Mouse (Mus musculus): ENCODE results near the gene Msantd2.

Gene Msantd2

GRCm38 (mm10) chr9:37569231-37569835 lies 80.2 kb downstream of the Msantd2 start:
- no peak for DNase-seq (ENCODE audit: low spot score)

GRCm38 (mm10) chr9:37572204-37572876 lies 83.2 kb downstream of the Msantd2 start:
- DNase-seq (ENCODE audit: low spot score): no peak
